Mouse (Mus musculus): Measurements from ENCODE around the gene Map3k10.
"Not testable (repeated sequence)": the region's sequence is repeated elsewhere in the genome, so short reads cannot be mapped to it uniquely, and the experiment has no call there.

The Map3k10 gene

DNA sequence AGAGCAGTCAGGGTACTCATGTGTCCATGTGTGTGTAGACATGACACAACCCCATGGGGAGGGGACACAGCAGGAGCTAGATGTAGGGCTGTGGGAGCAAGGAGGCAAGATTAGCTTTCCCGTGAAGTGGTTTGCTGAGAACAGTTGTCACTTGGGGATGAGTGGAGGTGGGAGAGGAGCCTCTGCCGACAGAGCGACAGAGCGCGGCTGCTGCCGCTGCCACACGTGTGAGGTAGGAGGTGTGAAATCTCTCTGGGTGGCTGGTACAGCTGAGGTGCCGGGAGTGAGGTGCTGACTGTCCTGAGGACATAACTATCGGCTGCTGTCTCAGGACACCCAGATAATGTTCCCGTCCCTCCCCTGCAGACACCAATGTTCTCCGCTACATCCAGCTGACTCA lies 18.9 kb downstream of the Map3k10 start:
- no peak for DNase-seq (ENCODE audit: extremely low spot score, low read depth, low spot score)

DNA sequence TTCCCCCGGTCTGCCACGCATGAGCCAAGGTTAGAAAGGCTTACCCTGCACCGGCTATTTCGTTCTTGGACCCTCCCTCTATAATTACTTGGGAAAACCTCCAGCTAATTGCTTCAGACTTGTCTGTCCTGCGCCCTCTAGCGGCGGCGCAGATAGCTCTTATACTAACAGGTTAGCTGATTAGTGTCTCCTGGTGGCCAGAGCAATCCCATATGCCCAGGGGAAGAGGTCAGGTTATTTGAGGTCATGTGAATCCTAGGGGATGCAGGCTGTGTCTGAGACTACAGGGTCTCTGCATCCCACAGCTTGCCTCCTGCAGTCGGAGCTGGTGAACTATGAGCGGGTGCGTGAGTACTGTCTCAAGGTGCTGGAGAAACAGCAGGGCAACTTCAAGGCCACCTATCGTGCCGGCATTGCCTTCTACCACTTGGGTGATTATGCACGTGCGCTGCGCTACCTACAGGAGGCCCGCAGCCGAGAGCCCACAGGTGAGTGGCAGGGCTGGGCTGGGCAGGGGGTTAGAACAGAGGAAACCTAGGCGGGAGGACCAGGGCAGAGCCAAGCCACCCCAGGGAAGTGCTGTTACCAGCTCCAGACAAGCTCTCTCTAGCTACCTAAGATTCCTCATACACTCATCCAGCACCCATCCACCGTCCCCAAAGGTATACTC lies 19.7 kb downstream of the Map3k10 start:
- DNase-seq (ENCODE audit: extremely low spot score, low read depth, low spot score), result no peak

- DNase-seq (ENCODE audit: extremely low spot score, low read depth, low spot score), result no peak
Measured at GRCm38 (mm10) chr7:27653681-27654437, 20.5 kb downstream of the Map3k10 start, which contains the start of gene Ttc9b. Ttc9b (plus strand) TSS chr7:27653915.

DNA sequence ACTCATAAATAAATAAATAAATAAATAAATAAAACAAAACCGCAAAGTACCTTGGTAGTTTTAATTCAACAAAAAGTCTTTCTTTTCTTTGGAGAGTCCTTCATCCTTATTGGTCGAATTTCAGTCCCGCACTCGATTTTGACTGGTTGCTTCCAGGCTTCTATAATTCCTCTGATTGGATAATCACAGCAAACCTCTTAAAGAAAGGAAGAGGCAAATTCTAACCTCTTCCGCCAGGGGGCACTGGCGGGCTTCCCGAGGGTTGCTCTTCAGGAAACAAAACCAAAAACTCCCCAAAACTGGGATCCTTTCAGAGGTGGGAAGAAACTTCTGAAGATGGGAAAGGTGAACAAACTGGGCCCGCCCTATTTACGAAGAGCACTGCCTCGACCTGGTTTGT lies 23.4 kb downstream of the Map3k10 start:
- DNase-seq (ENCODE audit: extremely low spot score, low read depth, low spot score), result peak; percentile 63

- DNase-seq (ENCODE audit: extremely low spot score, low read depth, low spot score), result no peak
Measured at GRCm38 (mm10) chr7:27649723-27650122, 24.7 kb downstream of the Map3k10 start.

DNA sequence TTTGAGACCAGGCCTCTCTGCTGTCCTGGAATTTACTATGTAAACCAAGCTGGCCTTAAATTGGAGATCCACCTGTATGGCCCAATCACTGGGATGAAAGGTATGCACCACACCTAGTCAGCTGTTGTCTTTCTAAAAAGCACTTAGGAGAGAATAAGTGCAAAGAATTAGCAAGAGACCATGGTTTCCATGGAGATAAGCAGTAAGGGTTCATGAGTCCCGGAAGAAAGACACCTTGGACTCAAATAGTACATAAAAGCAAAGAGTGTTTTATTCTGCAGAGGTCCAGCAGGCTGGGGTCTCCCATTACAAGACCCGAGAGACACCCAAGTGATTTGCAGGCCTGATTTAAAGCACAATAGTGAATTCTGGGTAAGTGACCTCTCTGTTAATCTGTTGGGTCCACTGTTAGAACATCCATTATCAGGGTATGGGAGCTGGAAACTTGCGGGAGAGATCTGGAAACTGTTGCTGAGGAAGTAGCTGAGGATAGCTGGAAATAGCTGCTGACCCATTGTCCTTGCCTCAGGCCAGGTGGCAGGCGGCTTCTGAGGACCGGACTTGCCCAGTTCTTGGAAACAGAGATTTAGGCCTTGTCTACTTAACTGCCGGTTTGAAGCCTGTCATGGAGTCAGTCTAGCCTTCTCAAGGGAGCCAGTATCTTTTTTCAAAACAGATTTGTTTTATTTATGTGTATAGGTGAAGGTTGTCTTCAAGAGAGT lies 27.0 kb downstream of the Map3k10 start:
- DNase-seq (ENCODE audit: extremely low spot score, low read depth, low spot score), result no peak

DNA sequence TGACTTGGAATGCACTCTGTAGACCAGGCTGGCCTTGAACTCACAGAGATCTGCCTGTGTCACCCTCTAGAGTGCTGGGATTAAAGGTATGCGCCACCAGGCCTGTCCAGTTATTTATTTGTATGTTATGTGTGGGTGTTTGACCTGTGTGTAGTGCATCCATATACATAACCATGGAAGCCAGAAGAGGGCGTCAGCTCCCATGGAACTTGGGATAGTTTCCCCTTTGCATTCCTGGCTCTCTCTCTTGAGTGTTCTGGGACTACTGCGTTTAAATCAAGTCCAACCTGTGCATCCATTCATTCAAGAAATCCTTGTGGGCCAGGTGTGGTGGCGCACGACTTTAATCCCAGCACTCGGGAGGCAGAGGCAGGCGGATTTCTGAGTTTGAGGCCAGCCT lies 27.9 kb downstream of the Map3k10 start:
- DNase-seq (ENCODE audit: extremely low spot score, low read depth, low spot score), result no peak

- no peak for DNase-seq (ENCODE audit: extremely low spot score, low read depth, low spot score)
Measured at GRCm38 (mm10) chr7:27644471-27644870, 29.9 kb downstream of the Map3k10 start.

GRCm38 (mm10) chr7:27635094-27635493 lies 39.3 kb downstream of the Map3k10 start:
- not testable (repeated sequence) for DNase-seq (ENCODE audit: extremely low spot score, low read depth, low spot score)

DNA sequence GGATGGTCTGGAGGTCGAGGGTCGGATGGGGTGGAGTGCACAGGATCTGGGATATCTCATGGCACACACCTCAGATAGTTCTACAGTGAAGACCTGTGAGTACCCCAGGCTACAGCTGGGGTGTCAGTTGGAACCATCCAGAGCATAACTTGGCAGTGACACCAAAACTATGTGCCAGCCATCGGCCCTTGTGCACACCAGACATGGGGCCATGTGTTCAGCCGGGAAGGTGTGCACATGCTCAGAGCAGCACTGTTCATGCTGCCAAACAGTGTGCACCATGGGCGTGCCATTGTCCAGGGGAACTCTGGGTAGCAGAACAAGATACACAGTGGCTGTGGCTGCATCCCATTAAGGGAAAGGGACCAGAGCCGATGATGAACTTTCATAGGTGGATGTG lies 39.7 kb downstream of the Map3k10 start:
- DNase-seq (ENCODE audit: extremely low spot score, low read depth, low spot score), result no peak

DNA sequence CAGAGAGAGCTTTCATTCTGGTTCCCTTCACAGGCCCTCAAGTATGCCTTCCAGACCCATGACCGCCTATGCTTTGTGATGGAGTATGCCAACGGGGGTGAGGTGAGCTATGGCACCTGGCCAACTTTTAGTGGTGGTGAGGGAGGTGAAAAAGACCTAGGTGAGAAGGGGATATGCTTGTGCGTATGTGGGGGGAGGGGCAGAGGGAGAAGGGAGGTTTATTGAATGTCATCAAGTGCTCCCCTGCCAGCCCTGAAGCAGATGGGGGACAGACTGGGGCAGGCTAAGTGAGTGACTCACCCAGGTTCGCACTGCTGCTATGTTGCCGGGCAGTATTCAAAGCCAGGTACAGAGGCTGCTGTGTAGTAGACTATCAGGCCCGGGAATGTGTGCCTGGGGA lies 41.2 kb downstream of the Map3k10 start:
- DNase-seq (ENCODE audit: extremely low spot score, low read depth, low spot score), result no peak

GRCm38 (mm10) chr7:27631439-27631838 lies 43.0 kb downstream of the Map3k10 start:
- DNase-seq (ENCODE audit: extremely low spot score, low read depth, low spot score), result no peak

- DNase-seq (ENCODE audit: extremely low spot score, low read depth, low spot score), result not testable (repeated sequence)
Measured at GRCm38 (mm10) chr7:27628816-27629215, 45.6 kb downstream of the Map3k10 start.

DNA sequence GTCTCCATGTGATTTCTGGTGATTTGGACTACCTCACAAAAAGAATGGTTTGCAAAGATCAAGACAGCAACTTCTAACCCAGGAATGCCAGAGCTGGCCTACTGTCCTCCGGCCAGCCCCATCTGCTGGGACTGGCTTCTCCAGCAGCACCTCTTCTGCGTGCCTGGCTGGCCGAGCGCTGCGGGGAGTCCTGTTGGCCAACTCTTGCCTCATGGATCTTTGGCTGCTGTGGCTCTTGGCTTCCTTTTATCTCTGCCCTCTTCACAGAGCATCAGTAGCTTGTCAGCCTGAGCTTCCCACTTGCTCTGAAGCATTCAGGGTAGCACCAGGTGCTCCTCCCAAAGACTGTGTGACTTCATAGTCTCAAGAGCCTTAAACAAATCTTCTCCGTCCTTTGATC lies 46.2 kb downstream of the Map3k10 start:
- no peak for DNase-seq (ENCODE audit: extremely low spot score, low read depth, low spot score)

DNA sequence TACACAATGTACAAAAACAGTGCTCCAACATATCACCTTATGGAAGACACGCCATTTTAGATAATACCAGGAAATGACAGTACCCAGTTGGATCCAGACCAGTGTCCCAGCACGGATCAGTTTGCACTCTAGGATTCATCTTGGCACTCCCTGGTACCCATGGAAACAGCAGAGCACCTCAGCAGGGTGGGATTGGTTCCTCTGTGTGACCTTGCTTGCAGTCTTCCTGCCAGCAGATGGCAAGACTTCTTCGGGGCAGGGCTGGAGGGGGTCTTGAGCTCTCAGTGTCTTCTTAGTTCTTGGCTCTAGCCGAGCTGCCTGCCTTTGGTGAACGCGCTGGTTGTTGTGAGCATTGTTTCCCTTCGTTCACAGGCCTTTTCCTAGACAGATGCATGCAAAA lies 46.7 kb downstream of the Map3k10 start:
- DNase-seq (ENCODE audit: extremely low spot score, low read depth, low spot score), result no peak

- no peak for DNase-seq (ENCODE audit: extremely low spot score, low read depth, low spot score)
Measured at GRCm38 (mm10) chr7:27624967-27625366, 49.4 kb downstream of the Map3k10 start.

DNA sequence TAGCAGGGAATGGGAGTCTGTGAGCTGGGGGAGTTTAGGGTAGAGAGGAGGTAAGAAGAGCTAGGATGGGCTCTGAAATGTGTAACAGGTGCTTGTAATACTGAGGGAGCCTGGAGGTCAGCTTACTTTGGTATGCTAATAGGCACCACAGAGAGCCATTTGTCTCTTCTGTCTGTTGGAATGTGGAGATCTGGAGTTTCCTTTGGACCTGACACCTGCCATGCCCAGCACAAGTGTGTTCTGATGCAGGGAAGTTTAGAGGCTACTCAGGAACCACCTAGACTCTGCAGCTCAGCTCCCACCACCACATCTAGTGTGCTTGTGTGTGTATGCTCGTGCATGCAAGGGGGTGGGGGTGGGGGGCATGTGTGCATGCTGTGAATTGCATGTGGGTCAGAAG lies 52.2 kb downstream of the Map3k10 start:
- no peak for DNase-seq (ENCODE audit: extremely low spot score, low read depth, low spot score)

- DNase-seq (ENCODE audit: extremely low spot score, low read depth, low spot score), result no peak
Measured at GRCm38 (mm10) chr7:27621028-27621427, 53.4 kb downstream of the Map3k10 start.

DNA sequence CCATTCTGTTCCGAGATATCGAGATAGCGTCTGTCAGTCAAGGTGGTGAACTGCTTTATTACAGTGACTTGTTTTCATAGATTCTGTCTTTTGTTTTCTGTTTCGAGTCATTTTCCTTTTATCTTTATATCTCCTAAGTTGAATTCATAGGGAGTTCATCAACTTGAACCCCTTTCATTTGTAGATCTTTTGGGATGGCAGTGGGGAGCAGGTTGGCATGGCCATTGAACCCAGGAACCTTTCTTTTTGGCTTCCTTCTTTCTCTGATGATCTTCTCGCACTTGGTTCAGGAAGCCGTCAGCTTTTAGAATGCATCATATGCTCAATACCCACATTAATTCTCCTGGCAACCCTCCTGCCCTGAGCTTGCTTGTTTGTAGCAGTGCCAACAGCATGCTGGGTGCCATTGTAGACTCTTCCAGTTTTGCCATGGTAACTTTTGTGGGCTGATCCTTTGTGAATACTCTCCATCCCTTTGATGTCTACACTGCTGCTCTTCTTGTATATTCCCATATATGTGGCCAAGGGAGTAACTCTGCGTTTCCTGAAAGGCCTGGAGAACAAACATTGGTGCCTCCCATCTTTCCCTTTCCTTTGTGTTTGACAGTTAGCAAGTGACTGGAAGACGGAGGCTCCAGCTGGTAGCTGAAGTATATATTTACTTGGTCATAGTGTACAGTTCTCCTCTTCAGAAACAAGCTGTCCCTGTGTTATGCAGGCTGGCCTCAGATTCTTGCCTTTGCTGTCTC lies 60.5 kb downstream of the Map3k10 start:
- no peak for DNase-seq (ENCODE audit: extremely low spot score, low read depth, low spot score)

DNA sequence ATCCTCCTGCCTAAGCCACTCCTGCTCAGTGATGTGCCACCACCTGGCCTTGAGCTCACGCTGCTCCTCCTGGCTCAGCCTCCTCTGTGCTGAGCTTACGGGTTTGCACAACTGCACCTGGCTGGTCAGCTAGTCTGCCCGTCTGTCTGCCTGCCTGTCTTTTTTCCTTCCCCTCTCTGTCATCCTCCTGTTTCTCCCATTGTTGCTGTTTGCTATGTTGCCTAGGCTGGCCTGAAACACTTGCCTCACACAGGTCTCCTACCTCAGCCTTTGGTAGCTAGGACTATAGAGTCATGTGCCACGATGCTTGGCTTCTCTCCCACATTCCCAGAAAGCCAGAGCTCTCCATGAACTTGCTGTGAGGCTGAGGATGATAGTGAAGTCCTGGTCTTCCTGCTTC lies 61.5 kb downstream of the Map3k10 start:
- DNase-seq (ENCODE audit: extremely low spot score, low read depth, low spot score), result no peak

GRCm38 (mm10) chr7:27610871-27611270 lies 63.5 kb downstream of the Map3k10 start:
- DNase-seq (ENCODE audit: extremely low spot score, low read depth, low spot score), result no peak

All from hindlimb bud, embryonic 11.5 days (tissue).